Mouse (Mus musculus) olfactory bulb, adult 2 months (tissue): ENCODE results near the gene Cideb.

Source experiments
- CTCF ChIP-seq: fragments of 200-500 bp; IDR thresholded peaks from 2 replicates; pipeline ENCODE4 v1.5.1; 2012; ENCODE audit warnings: low read depth, mild to moderate bottlenecking, low read length, moderate library complexity; ENCODE audit not compliant: insufficient read depth
- POLR2A ChIP-seq: fragments of 200-500 bp; IDR thresholded peaks from 2 replicates; pipeline ENCODE4 v1.6.1; 2012; ENCODE audit warnings: mild to moderate bottlenecking, low read depth, low read length, moderate library complexity; ENCODE audit not compliant: insufficient read depth

DNA sequence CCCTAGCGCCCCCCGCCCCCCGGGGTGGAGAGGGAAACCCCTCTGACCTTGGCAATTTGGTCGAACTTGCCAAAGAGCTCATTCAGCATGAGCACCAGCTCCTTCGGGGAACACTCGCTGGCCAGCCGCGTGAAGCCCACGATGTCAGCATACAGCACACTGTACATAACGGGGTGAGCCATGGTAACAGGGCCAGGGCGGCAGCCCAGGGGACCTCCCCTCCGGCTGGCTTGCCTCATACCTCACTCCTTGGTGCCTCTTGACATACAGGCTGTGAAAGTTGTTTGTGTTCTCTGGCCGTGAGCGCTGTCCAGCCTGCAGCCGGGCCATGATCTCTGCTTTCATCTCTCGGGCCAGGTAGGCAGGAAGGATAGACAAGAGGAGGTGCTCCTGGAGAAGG lies 21.4 kb upstream of the Cideb start:
- TF ChIP-seq CTCF (no peak), POLR2A (no peak)
